Mouse (Mus musculus) thymus, adult 2 months (tissue): ENCODE measurements around the gene Fndc9. TPM values are rescaled to one million over a fixed set of nuclear protein-coding genes. Genes with fewer than 3 reads are reported as not detected.

Experiments used
- DNase-seq: peaks from one replicate; pipeline ENCODE4 v3.0.0; 2021
- H3K27ac ChIP-seq: fragments of 200-500 bp; 2 replicates; pipeline ENCODE4 v1.5.1; 2012; ENCODE audit warnings: low read length, control low read depth; ENCODE audit not compliant: control insufficient read depth, insufficient read depth
- H3K27me3 ChIP-seq: fragments of 200-500 bp; 2 replicates; pipeline ENCODE4 v1.6.1; 2012; ENCODE audit warnings: mild to moderate bottlenecking, low read length, moderate library complexity, mixed read lengths; ENCODE audit not compliant: control insufficient read depth, insufficient read depth
- H3K36me3 ChIP-seq: fragments of 200-500 bp; 2 replicates; pipeline ENCODE4 v1.6.1; 2012; ENCODE audit warnings: mild to moderate bottlenecking, low read length, moderate library complexity; ENCODE audit not compliant: control insufficient read depth, insufficient read depth
- H3K4me1 ChIP-seq: fragments of 200-500 bp; replicated peaks from 2 replicates; pipeline ENCODE4 v1.6.1; 2012; ENCODE audit warnings: low read length; ENCODE audit not compliant: control insufficient read depth, insufficient read depth
- H3K4me3 ChIP-seq: fragments of 200-500 bp; 2 replicates; pipeline ENCODE4 v1.5.1; 2012; ENCODE audit warnings: mild to moderate bottlenecking, low read length, control low read depth, moderate library complexity; ENCODE audit not compliant: control insufficient read depth, insufficient read depth
- CTCF ChIP-seq: fragments of 200-500 bp; IDR thresholded peaks from 2 replicates; pipeline ENCODE4 v1.5.1; 2012; ENCODE audit warnings: mild to moderate bottlenecking, control low read depth, low read length, moderate library complexity, borderline replicate concordance; ENCODE audit not compliant: control insufficient read depth, poor library complexity, insufficient read depth; ENCODE audit errors: extremely low read depth
- POLR2A ChIP-seq: fragments of 200-500 bp; IDR thresholded peaks from 2 replicates; pipeline ENCODE4 v1.6.1; 2012; ENCODE audit warnings: mild to moderate bottlenecking, low read length, control low read depth, moderate library complexity; ENCODE audit not compliant: control insufficient read depth, poor library complexity, insufficient read depth; ENCODE audit errors: extremely low read depth
- WGBS: fragments of 180-500 bp; shearing (Covaris S2); methylation state at CpG from one replicate; pipeline ENCODE4 v1.1.7; 2018; 5-methylcytosine and 5-hydroxymethylcytosine counted together
- polyA plus RNA-seq: library from polyadenylated mRNA; depleted of rRNA; stranded (reverse); fragments of >200 nt; gene quantifications from 2 replicates; pipeline ENCODE4 v1.2.3, GENCODE M21; 2012; rRNA removed

Fndc9 gene
- 0.09 TPM in 1 of 2 replicates, not detected in the other for polyA plus RNA-seq

GRCm38 (mm10) chr11:46235334-46235733 lies at the start of gene Fndc9:
Fndc9 (plus strand) TSS chr11:46235531.
- 96% methylated on average over 11 of the region's 11 CpGs for WGBS
- no peak within 1 kb of the TSS for H3K4me3 ChIP-seq

GRCm38 (mm10) chr11:46188283-46188682 lies 47.0 kb upstream of the Fndc9 start:
- H3K27me3 ChIP-seq: no peaks in the 10 kb centered on the region
- no peaks in the 10 kb centered on the region for H3K4me1 ChIP-seq
- H3K4me3 ChIP-seq: no peak overlapping the region
- TF ChIP-seq POLR2A (no peak), CTCF (no peak)
- WGBS: 93% methylated on average over 2 of the region's 2 CpGs
- no peak for DNase-seq
- H3K36me3 ChIP-seq: no peaks in the 10 kb centered on the region
- H3K27ac ChIP-seq: no peak overlapping the region

More at GRCm38 (mm10) chr11:46235334-46235733, at the start of gene Fndc9:
- no peaks in the 10 kb centered on the region for H3K4me1 ChIP-seq
- no peak within 1 kb of the TSS for H3K27ac ChIP-seq
- no peaks in the 10 kb centered on the region for H3K27me3 ChIP-seq
- H3K36me3 ChIP-seq: peaks cover 68% of the 10 kb centered on the region
- TF ChIP-seq POLR2A (no peak), CTCF (no peak)
- DNase-seq: no peak

GRCm38 (mm10) chr11:46194175-46194574 lies 41.2 kb upstream of the Fndc9 start:
- Histone ChIP-seq H3K27me3 (no peaks in the 10 kb centered on the region), H3K4me3 (no peak overlapping the region), H3K36me3 (peaks cover 45% of the 10 kb centered on the region), H3K4me1 (no peaks in the 10 kb centered on the region), H3K27ac (no peak overlapping the region)
- DNase-seq: no peak
- 98% methylated on average over 4 of the region's 4 CpGs for WGBS
- TF ChIP-seq POLR2A (no peak), CTCF (no peak)

- DNase-seq: no peak
- TF ChIP-seq CTCF (no peak), POLR2A (no peak)
- WGBS: 96% methylated on average over 11 of the region's 11 CpGs
- Histone ChIP-seq H3K27me3 (no peaks in the 10 kb centered on the region), H3K27ac (no peak overlapping the region), H3K36me3 (peaks cover 88% of the 10 kb centered on the region), H3K4me1 (no peaks in the 10 kb centered on the region), H3K4me3 (no peak overlapping the region)
Measured at GRCm38 (mm10) chr11:46200664-46201063, 34.7 kb upstream of the Fndc9 start.

GRCm38 (mm10) chr11:46201636-46202546 lies 33.4 kb upstream of the Fndc9 start:
- Histone ChIP-seq H3K27me3 (no peaks in the 10 kb centered on the region), H3K27ac (no peak overlapping the region), H3K4me3 (no peak overlapping the region), H3K4me1 (no peaks in the 10 kb centered on the region), H3K36me3 (peaks cover 88% of the 10 kb centered on the region)
- TF ChIP-seq POLR2A (no peak), CTCF (no peak)
- 93% methylated on average over 20 of the region's 20 CpGs for WGBS
- DNase-seq: no peak

- 95% methylated on average over 10 of the region's 10 CpGs for WGBS
- Histone ChIP-seq H3K4me3 (no peak overlapping the region), H3K36me3 (peaks cover 88% of the 10 kb centered on the region), H3K4me1 (no peaks in the 10 kb centered on the region), H3K27me3 (no peaks in the 10 kb centered on the region), H3K27ac (no peak overlapping the region)
- no peak for DNase-seq
- no peak for TF ChIP-seq CTCF
- no peak for TF ChIP-seq POLR2A
Measured at GRCm38 (mm10) chr11:46202547-46202887, 32.8 kb upstream of the Fndc9 start.
